Mouse (Mus musculus) erythroblast, embryonic 14.5 days (primary cell): ENCODE results near the gene Gm35549.
"Not testable (repeated sequence)": the region's sequence is repeated elsewhere in the genome, so short reads cannot be mapped to it uniquely, and the experiment has no call there.

Experiments
- GATA1 ChIP-seq: IDR thresholded peaks from 2 replicates; pipeline ENCODE4 v1.6.1; 2012; ENCODE audit warnings: low read length, inconsistent platforms, mixed read lengths
- TAL1 ChIP-seq: IDR thresholded peaks from 3 replicates; pipeline ENCODE4 v1.6.1; 2012; ENCODE audit warnings: low read length, inconsistent platforms, mixed read lengths

DNA sequence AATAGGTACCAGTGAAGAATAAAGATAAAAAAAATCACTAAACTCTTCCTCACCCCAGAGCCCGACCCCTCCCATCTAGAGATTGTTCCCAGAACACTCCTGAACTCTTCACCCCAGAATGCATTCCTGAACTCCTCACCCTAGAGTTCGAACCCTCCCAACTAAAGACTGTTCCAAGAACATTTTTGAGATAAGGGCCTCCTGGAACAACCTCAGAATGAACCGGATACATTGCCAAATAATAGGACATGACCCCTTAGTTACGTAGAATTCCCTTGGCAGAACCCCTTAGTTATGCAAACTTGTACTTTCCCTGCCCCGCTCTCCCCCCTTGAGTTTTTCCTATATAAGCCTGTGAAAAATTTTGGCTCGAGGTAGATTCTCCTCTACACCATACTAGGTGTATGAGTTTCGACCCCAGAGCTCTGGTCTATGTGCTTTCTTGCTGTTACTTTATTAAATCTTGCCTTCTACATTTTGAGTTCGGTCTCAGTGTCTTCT, 4.0 kb upstream of the Gm35549 start:
- TF ChIP-seq TAL1, GATA1: not testable (repeated sequence)
